Mouse (Mus musculus): ENCODE data around the gene Slc8a1.

Gene Slc8a1

GRCm38 (mm10) chr17:81738311-81738755 lies at the start of gene Slc8a1:
Gene Slc8a1 (minus strand): TSS chr17:81738377.
- DNase-seq (ENCODE audit: low read depth, low spot score) = no peak

GRCm38 (mm10) chr17:81787350-81787749 lies 49.2 kb upstream of the Slc8a1 start:
- DNase-seq (ENCODE audit: low read depth, low spot score) = no peak

GRCm38 (mm10) chr17:81782326-81782725 lies 44.1 kb upstream of the Slc8a1 start:
- no peak for DNase-seq (ENCODE audit: low read depth, low spot score)

GRCm38 (mm10) chr17:81781491-81781890 lies 43.3 kb upstream of the Slc8a1 start:
- DNase-seq (ENCODE audit: low read depth, low spot score) = no peak

GRCm38 (mm10) chr17:81779883-81780282 lies 41.7 kb upstream of the Slc8a1 start:
- DNase-seq (ENCODE audit: low read depth, low spot score) = no peak

- no peak for DNase-seq (ENCODE audit: low read depth, low spot score)
These were observed 12.5 kb upstream of the Slc8a1 start for GRCm38 (mm10) chr17:81750664-81751063.

- DNase-seq (ENCODE audit: low read depth, low spot score) = no peak
These were observed 4.9 kb upstream of the Slc8a1 start for GRCm38 (mm10) chr17:81743034-81743433.

GRCm38 (mm10) chr17:81740576-81740975 lies 2.4 kb upstream of the Slc8a1 start:
- no peak for DNase-seq (ENCODE audit: low read depth, low spot score)

GRCm38 (mm10) chr17:81737779-81738178 lies 398 bp downstream of the Slc8a1 start:
- no peak for DNase-seq (ENCODE audit: low read depth, low spot score)

- DNase-seq (ENCODE audit: low read depth, low spot score) = no peak
These were observed 868 bp downstream of the Slc8a1 start for GRCm38 (mm10) chr17:81737309-81737708.

- DNase-seq (ENCODE audit: low read depth, low spot score) = no peak
These were observed 2.6 kb downstream of the Slc8a1 start for GRCm38 (mm10) chr17:81735583-81735982.

GRCm38 (mm10) chr17:81729891-81730290 lies 8.3 kb downstream of the Slc8a1 start:
- DNase-seq (ENCODE audit: low read depth, low spot score) = no peak

- no peak for DNase-seq (ENCODE audit: low read depth, low spot score)
These were observed 25.9 kb downstream of the Slc8a1 start for GRCm38 (mm10) chr17:81712273-81712751.

- no peak for DNase-seq (ENCODE audit: low read depth, low spot score)
These were observed 33.4 kb downstream of the Slc8a1 start for GRCm38 (mm10) chr17:81704761-81705160.

GRCm38 (mm10) chr17:81703258-81703657 lies 34.9 kb downstream of the Slc8a1 start:
- no peak for DNase-seq (ENCODE audit: low read depth, low spot score)

GRCm38 (mm10) chr17:81701701-81702100 lies 36.5 kb downstream of the Slc8a1 start:
- no peak for DNase-seq (ENCODE audit: low read depth, low spot score)

GRCm38 (mm10) chr17:81698789-81699188 lies 39.4 kb downstream of the Slc8a1 start:
- no peak for DNase-seq (ENCODE audit: low read depth, low spot score)

GRCm38 (mm10) chr17:81697695-81698094 lies 40.5 kb downstream of the Slc8a1 start:
- no peak for DNase-seq (ENCODE audit: low read depth, low spot score)

GRCm38 (mm10) chr17:81694977-81695376 lies 43.2 kb downstream of the Slc8a1 start:
- DNase-seq (ENCODE audit: low read depth, low spot score) = no peak

GRCm38 (mm10) chr17:81679616-81680015 lies 58.6 kb downstream of the Slc8a1 start:
- no peak for DNase-seq (ENCODE audit: low read depth, low spot score)

GRCm38 (mm10) chr17:81677450-81677849 lies 60.7 kb downstream of the Slc8a1 start:
- DNase-seq (ENCODE audit: low read depth, low spot score) = no peak

- no peak for DNase-seq (ENCODE audit: low read depth, low spot score)
These were observed 62.0 kb downstream of the Slc8a1 start for GRCm38 (mm10) chr17:81676203-81676602.

- DNase-seq (ENCODE audit: low read depth, low spot score) = no peak
These were observed 66.9 kb downstream of the Slc8a1 start for GRCm38 (mm10) chr17:81671245-81671644.
